Mouse (Mus musculus) CH12.LX (cell line): ENCODE measurements around the gene Tpk1. TPM values are rescaled to one million over a fixed set of nuclear protein-coding genes. Genes with fewer than 3 reads are reported as not detected.

Experiments
- DNase-seq: peaks from one replicate; pipeline ENCODE4 v3.0.0-alpha.2; 2013; ENCODE audit errors: extremely low read depth
- H3K27ac ChIP-seq: 2 replicates; pipeline ENCODE4 v1.5.1; 2012; ENCODE audit warnings: low read depth, mild to moderate bottlenecking, control low read depth, moderate library complexity; ENCODE audit not compliant: insufficient read depth
- H3K27me3 ChIP-seq: replicated peaks from 2 replicates; pipeline ENCODE3; 2012; ENCODE audit warnings: inconsistent platforms
- H3K36me3 ChIP-seq, 2 experiments: replicated peaks in 1 of 2; 2 replicates each; pipeline versions ENCODE3 to v1.6.1; 2012; ENCODE audit warnings: inconsistent platforms in 1 of 2, low read length in 1 of 2, mild to moderate bottlenecking in 1 of 2, mixed read lengths in 1 of 2, moderate library complexity in 1 of 2; ENCODE audit not compliant: control insufficient read depth in 1 of 2, insufficient read depth in 1 of 2
- H3K4me1 ChIP-seq, 2 experiments: 2 replicates each; pipeline ENCODE4 v1.6.1; 2012; ENCODE audit warnings: inconsistent platforms in 1 of 2, moderate library complexity in 1 of 2; ENCODE audit not compliant: insufficient read depth in 2 of 2, control insufficient read depth in 1 of 2
- H3K4me2 ChIP-seq: 2 replicates; pipeline ENCODE4 v1.6.1; 2012; ENCODE audit warnings: low read depth, mild to moderate bottlenecking, control low read depth; ENCODE audit not compliant: poor library complexity, insufficient read depth, severe bottlenecking
- H3K4me3 ChIP-seq, 3 experiments: fragments of 150-350 bp in 1 of 3; sonication (generic) in 1 of 3; replicated peaks in 1 of 3; 2 replicates each; pipeline versions ENCODE3 to v1.5.1; 2011 to 2012; ENCODE audit warnings: low read depth in 2 of 3, low read length in 2 of 3, mild to moderate bottlenecking in 2 of 3, moderate library complexity in 2 of 3, control low read depth in 1 of 3, improper control_type of control experiment in 1 of 3, inconsistent platforms in 1 of 3, mixed read lengths in 1 of 3; ENCODE audit not compliant: poor library complexity in 1 of 3
- H3K79me2 ChIP-seq: replicated peaks from 2 replicates; pipeline ENCODE4 v1.6.1; 2012; ENCODE audit warnings: mild to moderate bottlenecking, moderate library complexity; ENCODE audit not compliant: control insufficient read depth, poor library complexity, insufficient read depth, severe bottlenecking; ENCODE audit errors: extremely low read depth
- H3K9ac ChIP-seq: 2 replicates; pipeline ENCODE4 v1.6.1; 2012; ENCODE audit warnings: low read depth, mild to moderate bottlenecking, control low read depth, moderate library complexity; ENCODE audit not compliant: insufficient read depth
- H3K9me3 ChIP-seq: replicated peaks from 2 replicates; pipeline ENCODE3; 2012; ENCODE audit warnings: low read length, inconsistent platforms, mixed read lengths
- CHD1 ChIP-seq: IDR thresholded peaks from 2 replicates; pipeline ENCODE4 v1.6.1; 2012; ENCODE audit warnings: low read depth, low read length, improper control_type of control experiment, inconsistent platforms
- CHD2 ChIP-seq: IDR thresholded peaks from 2 replicates; pipeline ENCODE4 v1.6.1; 2011; ENCODE audit warnings: low read length, improper control_type of control experiment
- CTCF ChIP-seq, 2 experiments: IDR thresholded peaks in 1 of 2; conservative IDR thresholded peaks in 1 of 2; 2 replicates each; pipeline ENCODE4 v1.5.1; 2011 to 2012; ENCODE audit warnings: low read depth in 2 of 2, low read length in 2 of 2, improper control_type of control experiment in 1 of 2, inconsistent platforms in 1 of 2, mild to moderate bottlenecking in 1 of 2, moderate library complexity in 1 of 2
- E2F4 ChIP-seq: IDR thresholded peaks from 2 replicates; pipeline ENCODE4 v1.6.1; 2011; ENCODE audit warnings: low read depth, low read length, improper control_type of control experiment; ENCODE audit not compliant: insufficient replicate concordance
- ELF1 ChIP-seq: IDR thresholded peaks from 2 replicates; pipeline ENCODE4 v1.6.1; 2014; ENCODE audit warnings: low read depth, mild to moderate bottlenecking, inconsistent platforms, low read length, improper control_type of control experiment
- GABPA ChIP-seq: IDR thresholded peaks from 2 replicates; pipeline ENCODE4 v1.6.1; 2012; ENCODE audit warnings: low read depth, low read length, improper control_type of control experiment, inconsistent platforms; ENCODE audit not compliant: insufficient replicate concordance
- HCFC1 ChIP-seq: IDR thresholded peaks from 2 replicates; pipeline ENCODE4 v1.6.1; 2012; ENCODE audit warnings: low read depth, mild to moderate bottlenecking, inconsistent platforms, low read length, improper control_type of control experiment
- IRF4 ChIP-seq: IDR thresholded peaks from 2 replicates; pipeline ENCODE4 v1.6.1; 2014; ENCODE audit warnings: low read depth, mild to moderate bottlenecking, inconsistent platforms, low read length, improper control_type of control experiment
- JUND ChIP-seq: conservative IDR thresholded peaks from 2 replicates; pipeline ENCODE4 v1.6.1; 2011; ENCODE audit warnings: low read depth, low read length, improper control_type of control experiment
- MAZ ChIP-seq: IDR thresholded peaks from 2 replicates; pipeline ENCODE4 v1.6.1; 2012; ENCODE audit warnings: low read depth, mild to moderate bottlenecking, inconsistent platforms, low read length, improper control_type of control experiment, moderate library complexity
- MYC ChIP-seq: IDR thresholded peaks from 2 replicates; pipeline ENCODE4 v1.6.1; 2011; ENCODE audit warnings: low read depth, mild to moderate bottlenecking, improper control_type of control experiment, low read length
- NELFE ChIP-seq: IDR thresholded peaks from 2 replicates; pipeline ENCODE4 v1.6.1; 2011; ENCODE audit warnings: low read depth, low read length, improper control_type of control experiment
- NRF1 ChIP-seq: IDR thresholded peaks from 2 replicates; pipeline ENCODE4 v1.6.1; 2014; ENCODE audit warnings: low read depth, mild to moderate bottlenecking, inconsistent platforms, low read length, improper control_type of control experiment, moderate library complexity
- PAX5 ChIP-seq: IDR thresholded peaks from 2 replicates; pipeline ENCODE4 v1.6.1; 2012; ENCODE audit warnings: low read length, inconsistent platforms, mixed read lengths
- POLR2AphosphoS2 ChIP-seq: IDR thresholded peaks from 2 replicates; pipeline ENCODE4 v1.6.1; 2011; ENCODE audit warnings: low read depth, low read length, improper control_type of control experiment
- RAD21 ChIP-seq: IDR thresholded peaks from 2 replicates; pipeline ENCODE4 v1.6.1; 2011; ENCODE audit warnings: low read depth, mild to moderate bottlenecking, low read length, improper control_type of control experiment, moderate library complexity
- SMC3 ChIP-seq: IDR thresholded peaks from 2 replicates; pipeline ENCODE4 v1.6.1; 2011; ENCODE audit warnings: low read depth, low read length, improper control_type of control experiment
- TCF12 ChIP-seq: IDR thresholded peaks from 2 replicates; pipeline ENCODE4 v1.6.1; 2014; ENCODE audit warnings: low read depth, mild to moderate bottlenecking, inconsistent platforms, low read length, improper control_type of control experiment
- ZC3H11A ChIP-seq: IDR thresholded peaks from 2 replicates; pipeline ENCODE4 v1.6.1; 2012; ENCODE audit warnings: low read depth, mild to moderate bottlenecking, inconsistent platforms, low read length, improper control_type of control experiment
- dilution Hi-C: fragments of 300-500 bp; cut with MboI; formaldehyde crosslinking; loops from 2 replicates; pipeline ENCODE4 v1.14.3; 2020; ENCODE audit warnings: low sequenced_read_pairs; ENCODE audit not compliant: extremely low pct_unique_long_range_greater_than_20kb, extremely low pct_ligation_motif_present
- in situ Hi-C: fragments of 300-500 bp; cut with MboI; formaldehyde crosslinking; loops from 3 replicates; pipeline ENCODE4 v1.14.3; 2019; ENCODE audit warnings: low sequenced_read_pairs, low pct_ligation_motif_present, low pct_unique_long_range_greater_than_20kb, mixed read lengths
- polyA plus RNA-seq: library from polyadenylated mRNA; unstranded; fragments of >175 nt; gene quantifications from 2 replicates; pipeline ENCODE4 v1.2.1, GENCODE M21; 2012; ENCODE audit warnings: low read depth; ENCODE audit not compliant: insufficient read length
- total RNA-seq, 2 experiments: library from RNA; depleted of rRNA; stranded (reverse); fragments of 300-350 nt in 1 of 2; fragments of >200 nt in 1 of 2; gene quantifications; 2 replicates each; pipeline ENCODE4 v1.2.3; 2012 to 2014

The Tpk1 gene
- total and polyA plus RNA-seq, 3 experiments = 3.9 to 6.3 (median 4.8) TPM

DNA sequence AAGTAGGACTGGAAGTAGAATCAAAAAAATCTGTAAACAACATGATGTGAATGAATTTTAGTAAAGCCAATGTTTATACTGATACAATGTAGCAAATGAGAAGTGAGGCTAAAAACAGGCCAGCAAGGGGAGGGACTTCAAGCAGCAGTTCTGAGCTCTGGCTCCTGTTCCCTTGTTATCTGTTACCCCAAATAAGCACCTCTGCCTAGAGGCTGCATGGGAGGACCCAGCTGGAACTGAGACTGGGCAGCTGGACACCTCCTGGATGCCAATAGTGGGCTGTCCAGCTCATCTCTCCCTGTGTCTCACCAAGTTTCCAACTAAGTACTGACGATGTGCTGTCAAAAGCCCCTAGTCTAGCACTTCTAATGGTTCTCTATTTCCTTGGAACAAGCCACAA lies 257.1 kb downstream of the Tpk1 start:
- dilution Hi-C loops = no loop called here
- no peaks in the 10 kb centered on the region for H3K79me2 ChIP-seq

DNA sequence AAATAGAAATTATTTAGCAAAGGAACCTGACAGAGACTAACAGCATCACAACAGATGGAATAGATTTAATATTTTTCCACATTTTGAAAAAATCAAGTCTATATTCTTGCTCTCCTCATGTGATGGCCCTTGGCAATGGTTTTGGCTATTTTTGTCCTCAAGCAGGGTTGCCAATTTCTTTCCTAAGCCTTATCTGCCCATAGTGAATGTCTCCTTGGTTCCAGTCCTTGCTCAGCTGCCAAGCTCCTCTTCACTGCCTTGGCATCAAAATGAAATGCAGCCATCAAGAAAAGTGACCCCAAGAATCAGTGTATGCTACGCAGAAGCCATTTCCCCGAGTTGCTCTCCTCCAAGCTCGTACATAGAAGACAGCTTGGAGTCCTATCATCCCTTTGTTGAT lies 263.0 kb downstream of the Tpk1 start:
- in situ Hi-C loops = no loop called here
- no peaks in the 10 kb centered on the region for H3K9me3 ChIP-seq
- no peaks in the 10 kb centered on the region for H3K36me3 ChIP-seq
- no peak overlapping the region for H3K9ac ChIP-seq
- TF ChIP-seq TCF12 = no peak
- TF ChIP-seq CHD2 = no peak
- no peak for TF ChIP-seq CTCF (conservative IDR thresholded peaks at IDR 0.05 in 1 of 2, IDR thresholded peaks at IDR 0.05 in 1 of 2; ENCODE audit: low read depth in 2 of 2, low read length in 2 of 2)
- no peak for TF ChIP-seq MYC
- TF ChIP-seq SMC3 = no peak
- no peak for TF ChIP-seq POLR2AphosphoS2
- TF ChIP-seq GABPA = no peak
- no peak for TF ChIP-seq RAD21
- TF ChIP-seq NRF1 = no peak
- TF ChIP-seq ELF1 = no peak
- TF ChIP-seq NELFE = no peak
- TF ChIP-seq, all 38 proteins: peak for 0
- dilution Hi-C loops = no loop called here
- Histone ChIP-seq H3K4me2 (no peak overlapping the region), H3K4me3 (no peak overlapping the region), H3K27me3 (no peaks in the 10 kb centered on the region), H3K79me2 (no peaks in the 10 kb centered on the region), H3K27ac (no peak overlapping the region), H3K4me1 (no peaks in the 10 kb centered on the region)
- no peak for DNase-seq

More for the DNA sequence above, 257.1 kb downstream of the Tpk1 start:
- TF ChIP-seq E2F4 (no peak), GABPA (no peak), MAZ (no peak), JUND (no peak), IRF4 (no peak), ZC3H11A (no peak), CHD1 (no peak), HCFC1 (no peak), PAX5 (no peak), NRF1 (no peak)
- H3K9me3 ChIP-seq = no peaks in the 10 kb centered on the region
- no peaks in the 10 kb centered on the region for H3K36me3 ChIP-seq
- no peak overlapping the region for H3K27ac ChIP-seq
- no peak overlapping the region for H3K4me3 ChIP-seq
- DNase-seq = no peak
- no peaks in the 10 kb centered on the region for H3K27me3 ChIP-seq
- no peak overlapping the region for H3K4me2 ChIP-seq
- in situ Hi-C loops = no loop called here
- H3K9ac ChIP-seq = no peak overlapping the region
- no peaks in the 10 kb centered on the region for H3K4me1 ChIP-seq
